Mouse (Mus musculus) right cerebral cortex, postnatal 4 days (tissue): ENCODE results near the gene Olfr643.

Experiments
- DNase-seq: peaks from one replicate; pipeline ENCODE4 v3.0.0-alpha.2; 2022

Gene Olfr643

DNA sequence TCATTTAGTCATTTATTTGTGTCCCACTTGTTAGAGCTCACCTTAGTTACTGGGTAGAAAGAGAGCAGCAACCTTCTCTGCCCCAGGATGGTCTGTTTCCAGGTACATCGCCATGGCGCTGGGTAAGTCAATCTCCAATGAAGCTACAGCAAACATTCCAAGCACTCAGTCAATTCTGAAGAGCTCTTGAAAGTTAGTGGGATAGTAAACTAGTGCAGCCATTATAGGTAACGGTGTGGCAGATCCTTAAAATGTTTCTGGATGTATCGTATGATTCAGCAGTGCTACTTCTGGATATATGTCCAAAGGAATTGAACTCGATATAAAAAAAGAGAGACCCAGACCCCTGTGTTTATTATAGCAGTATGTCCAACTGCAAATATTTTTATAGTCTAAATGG lies at the start of gene Olfr643:
TSS of gene Olfr643 (minus strand) at position 101 of the 400 bp plus-strand sequence.
- no peak for DNase-seq

DNA sequence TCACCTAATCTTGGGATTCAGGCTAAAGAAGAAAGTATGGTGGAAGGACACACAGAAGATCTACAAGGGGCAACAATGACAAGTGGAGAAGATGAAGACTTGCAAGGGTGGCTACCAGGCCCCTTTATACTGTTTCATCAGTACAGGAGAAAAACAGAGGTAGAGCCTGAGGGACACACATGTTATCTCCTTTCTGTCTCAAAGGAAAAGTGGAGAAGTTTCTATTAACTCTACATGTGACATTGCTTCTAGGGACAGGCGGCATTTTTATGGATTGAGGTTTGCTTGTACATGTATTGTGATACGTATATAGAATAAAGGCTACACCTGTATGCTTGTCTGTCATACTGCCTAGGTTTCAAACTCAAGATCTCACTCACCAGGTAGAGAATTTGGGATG lies 46.1 kb upstream of the Olfr643 start, which contains the start of gene Olfr648:
TSS of gene Olfr648 (minus strand) at position 101 of the 400 bp plus-strand sequence.
- DNase-seq: no peak

DNA sequence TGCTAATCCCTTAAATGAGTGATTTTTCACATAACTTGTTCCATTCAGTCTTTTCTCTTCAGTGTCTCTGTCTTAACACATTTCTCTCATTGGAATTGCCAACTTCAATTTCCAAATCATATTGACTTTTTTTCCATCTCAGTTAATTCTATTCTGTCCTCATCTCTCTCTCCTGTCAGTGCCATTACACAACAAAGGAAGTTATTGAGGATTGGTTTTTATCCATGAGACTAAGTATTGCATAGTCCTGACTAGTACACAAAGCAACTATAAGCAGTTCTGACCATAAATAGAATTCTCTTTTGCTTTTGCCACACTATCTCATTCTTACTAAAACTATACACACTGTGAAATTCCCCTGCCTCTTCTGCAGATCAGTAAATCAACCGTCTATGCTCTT lies 41.9 kb upstream of the Olfr643 start:
- no peak for DNase-seq

DNA sequence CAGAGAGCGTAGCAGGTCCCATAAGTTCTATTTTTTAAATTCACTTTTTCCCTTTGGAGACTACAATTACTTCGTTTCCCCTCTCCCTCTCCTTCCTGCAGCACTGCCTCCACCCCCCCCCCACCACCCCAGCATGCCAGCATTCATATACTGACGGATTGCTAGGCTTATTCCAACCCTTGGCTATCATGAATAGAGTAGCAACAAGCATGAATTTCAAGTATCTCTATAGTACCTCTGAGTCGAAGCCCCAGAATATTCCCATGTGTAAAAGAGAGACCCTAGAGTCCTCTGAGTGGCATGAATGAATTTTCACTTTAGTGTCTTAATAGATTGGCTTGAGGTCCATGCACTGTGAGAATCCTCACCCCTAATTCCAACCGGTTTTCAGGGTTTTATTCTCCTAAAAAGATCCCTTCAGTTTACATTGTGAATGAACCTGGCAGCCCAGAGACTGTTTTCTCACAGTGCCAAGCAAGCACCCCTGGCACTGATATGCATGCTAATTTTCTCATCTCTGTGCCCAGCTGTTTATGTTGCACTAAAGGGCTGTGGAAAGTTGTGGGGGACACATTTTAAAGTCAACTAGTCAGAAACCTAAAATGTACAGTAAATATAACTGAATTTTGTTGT lies 41.3 kb upstream of the Olfr643 start:
- DNase-seq: no peak

DNA sequence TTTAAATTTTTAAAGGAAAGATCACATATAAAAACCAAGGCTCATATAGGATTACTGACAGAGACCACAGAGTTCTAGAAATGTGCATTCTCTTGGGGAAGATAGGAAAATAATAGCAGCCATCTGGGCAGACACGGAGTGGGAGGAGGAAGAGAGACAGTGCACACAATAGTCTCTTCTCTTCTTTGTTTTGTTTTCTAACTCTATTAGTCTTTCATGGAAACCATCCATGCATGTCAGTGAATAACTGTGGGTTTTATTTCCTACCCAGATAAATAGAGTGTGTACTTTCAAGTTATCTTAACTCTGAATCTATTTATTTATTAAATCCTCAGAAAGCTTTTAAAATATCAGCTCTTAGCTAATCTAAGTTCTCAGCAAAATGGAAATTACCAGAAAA lies 37.9 kb upstream of the Olfr643 start:
- no peak for DNase-seq

DNA sequence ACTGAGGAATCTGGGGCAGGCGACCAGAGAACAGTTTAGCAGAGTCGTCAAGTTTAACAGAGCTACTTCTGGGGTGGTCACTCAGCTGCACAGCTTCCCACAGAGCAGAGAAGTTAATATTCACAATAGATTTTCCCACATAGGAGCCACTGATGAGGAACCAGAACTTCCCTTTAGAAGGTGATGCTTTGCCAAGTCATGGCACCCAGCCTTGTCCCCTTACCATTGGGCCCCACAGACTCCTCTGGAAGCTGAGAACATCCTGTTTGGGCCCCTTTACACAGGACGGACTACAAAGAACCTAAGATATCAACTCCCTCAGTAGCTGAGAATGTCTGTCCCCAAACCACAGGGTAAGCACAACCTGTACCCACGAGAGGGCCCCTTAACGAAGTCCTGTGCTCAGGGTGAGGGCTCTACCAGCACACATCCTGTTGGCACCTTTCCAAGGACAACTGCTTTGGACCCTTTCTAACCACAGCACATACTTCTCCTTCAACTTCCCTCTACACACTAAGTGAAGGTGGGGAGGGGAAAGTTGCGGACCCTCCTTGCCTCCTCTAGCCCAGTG lies 32.5 kb upstream of the Olfr643 start:
- no peak for DNase-seq

DNA sequence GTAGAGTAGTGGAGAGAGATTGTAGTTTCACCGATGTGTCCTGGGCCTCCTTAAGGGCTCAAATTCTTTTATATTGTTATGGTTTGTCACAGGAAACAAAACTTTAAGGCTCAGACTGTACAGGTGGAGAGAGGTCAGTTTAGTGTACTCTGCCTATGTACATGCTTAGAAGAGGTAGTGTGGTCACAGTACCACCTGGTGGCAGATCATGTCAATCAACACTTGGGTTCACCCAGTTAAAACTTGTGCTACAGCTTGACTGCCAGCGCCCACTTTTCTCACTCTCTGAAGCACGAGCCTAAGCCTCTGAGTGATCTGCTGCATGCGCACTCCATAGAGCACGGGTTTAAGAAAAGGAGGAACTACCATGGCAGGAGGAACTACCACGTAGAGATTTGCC lies 29.9 kb upstream of the Olfr643 start:
- no peak for DNase-seq

DNA sequence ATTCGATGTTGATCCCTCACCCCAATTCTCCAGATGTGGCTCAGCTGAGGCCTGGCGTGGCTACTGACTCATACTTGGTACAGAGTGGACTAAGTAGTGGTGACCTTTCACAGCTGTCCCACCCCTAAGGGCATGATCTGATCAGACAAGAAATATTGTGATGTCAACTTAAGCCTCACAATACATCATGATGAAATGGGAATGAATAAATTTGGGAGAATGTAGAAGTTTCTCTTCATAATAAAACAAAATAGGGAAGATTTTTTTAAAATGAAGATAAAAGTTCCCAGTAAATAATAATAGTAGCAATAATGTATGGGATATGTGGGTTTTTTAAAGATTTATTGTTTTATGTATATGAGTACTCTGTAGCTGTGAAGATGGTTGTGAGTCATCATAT lies 13.3 kb upstream of the Olfr643 start, which contains the start of gene Ubqlnl:
TSS of gene Ubqlnl (minus strand) at position 101 of the 400 bp plus-strand sequence.
- no peak for DNase-seq

DNA sequence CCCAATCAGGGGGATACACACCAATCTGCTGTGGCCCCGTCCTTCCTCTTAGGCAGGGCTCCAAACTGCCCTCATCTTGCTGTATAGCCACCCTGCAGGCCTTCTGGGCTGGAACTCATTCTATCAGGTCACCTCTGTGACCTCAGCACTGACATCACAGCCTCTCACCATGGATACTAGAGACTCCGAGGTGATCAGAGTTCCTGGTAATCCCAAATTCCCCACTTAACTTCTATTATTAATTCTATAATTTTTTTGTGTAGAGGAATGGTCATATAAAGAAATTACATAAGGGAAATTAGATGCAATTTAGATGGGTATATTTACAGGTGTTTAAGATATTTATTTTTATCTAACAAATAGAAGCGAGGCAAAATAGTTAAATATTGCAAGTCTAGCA lies 6.0 kb upstream of the Olfr643 start, which contains the start of gene Ubqln3:
TSS of gene Ubqln3 (minus strand) at position 101 of the 400 bp plus-strand sequence.
- DNase-seq: no peak

DNA sequence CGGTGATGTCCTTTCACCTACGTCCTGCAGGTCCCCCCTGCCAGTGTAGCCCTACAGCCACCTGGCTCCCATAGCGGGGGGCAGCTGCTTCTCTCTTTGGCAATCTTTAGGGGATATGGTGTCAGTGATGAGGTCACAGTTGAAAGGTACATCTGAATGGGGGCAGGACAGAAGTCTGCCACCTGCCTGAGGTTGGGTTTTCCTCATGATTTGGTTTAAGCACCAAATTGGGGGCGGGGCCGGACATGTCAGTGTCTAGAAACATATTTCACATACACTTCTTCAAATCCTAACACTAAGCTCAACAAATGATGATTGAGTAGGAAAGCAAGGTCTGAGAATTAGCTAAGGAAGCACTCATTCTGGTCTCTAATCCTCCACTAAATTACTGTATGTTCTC lies 7.5 kb downstream of the Olfr643 start, which contains the start of gene Ubqln5:
TSS of gene Ubqln5 (minus strand) at position 101 of the 400 bp plus-strand sequence.
- DNase-seq: no peak

DNA sequence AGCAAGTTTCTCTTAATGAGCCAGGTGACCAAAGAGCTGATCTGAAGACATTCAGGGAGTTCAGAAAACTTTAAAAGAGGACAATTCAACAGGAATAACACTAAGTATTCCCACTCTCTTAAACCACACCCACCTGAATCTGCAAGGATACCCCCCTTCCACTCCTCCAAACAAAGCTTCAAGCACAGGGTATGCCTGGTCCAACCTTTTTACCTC lies 32.5 kb downstream of the Olfr643 start, which contains the start of gene Olfr646:
TSS of gene Olfr646 (plus strand) at position 117 of the 216 bp plus-strand sequence.
- no peak for DNase-seq

DNA sequence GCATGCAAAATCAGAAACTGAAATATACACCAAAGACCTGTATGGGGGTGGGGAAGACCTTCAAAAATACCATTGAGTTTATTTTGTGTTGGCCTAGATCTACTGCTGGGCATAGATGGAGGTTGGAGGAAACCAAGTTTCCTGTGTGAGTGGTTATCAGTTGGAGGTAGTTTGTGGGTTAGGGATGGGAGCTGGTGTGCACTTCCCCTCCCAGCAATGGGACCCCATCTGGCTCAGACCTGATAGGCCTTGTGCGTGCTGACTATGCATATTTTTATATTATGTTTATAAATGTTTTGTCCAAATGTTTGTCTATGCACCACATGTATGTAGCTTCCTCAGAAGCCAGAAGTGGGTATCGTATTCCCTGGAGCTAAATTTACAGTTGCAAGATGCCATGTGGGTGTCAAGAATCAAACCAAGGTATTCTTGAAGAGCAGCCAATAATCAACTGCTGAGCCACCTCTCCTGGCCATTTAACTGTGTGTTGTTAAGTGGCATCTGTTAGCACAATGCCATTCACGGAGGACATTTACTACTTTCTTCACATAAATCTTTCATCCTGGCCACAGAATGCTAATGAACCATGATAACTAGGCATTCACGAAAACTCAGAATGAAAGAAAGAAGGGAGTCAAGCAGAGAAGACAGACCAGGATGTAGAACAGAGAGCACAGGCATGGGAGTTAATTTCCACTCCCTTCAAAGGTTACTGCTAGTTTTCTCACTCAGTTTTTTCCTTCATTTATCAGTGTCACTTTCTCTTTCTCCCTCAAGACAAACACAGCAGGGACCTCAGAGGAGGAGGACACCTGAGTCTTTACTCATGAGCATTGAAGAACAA lies 33.1 kb downstream of the Olfr643 start:
- no peak for DNase-seq

DNA sequence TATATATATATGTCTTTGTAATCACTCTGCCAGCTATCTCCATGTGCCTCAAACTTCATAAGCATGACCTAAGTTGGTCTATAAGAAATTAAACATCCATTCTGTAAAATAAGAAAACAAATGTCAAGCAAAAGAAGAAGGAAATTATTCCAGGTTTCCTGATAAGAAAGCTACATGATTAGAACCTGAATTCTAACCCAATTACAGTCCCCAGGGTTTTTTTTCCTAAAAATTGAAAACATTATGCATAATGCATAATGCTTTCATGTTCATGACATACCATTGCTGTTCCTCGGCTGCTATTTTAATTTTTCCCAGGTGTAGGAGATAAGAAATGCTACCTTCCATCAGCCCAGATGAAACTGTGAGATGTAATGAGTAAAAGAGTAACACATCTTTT lies 51.8 kb downstream of the Olfr643 start, which contains the start of gene Olfr645:
TSS of gene Olfr645 (minus strand) at position 101 of the 400 bp plus-strand sequence.
- DNase-seq: no peak

DNA sequence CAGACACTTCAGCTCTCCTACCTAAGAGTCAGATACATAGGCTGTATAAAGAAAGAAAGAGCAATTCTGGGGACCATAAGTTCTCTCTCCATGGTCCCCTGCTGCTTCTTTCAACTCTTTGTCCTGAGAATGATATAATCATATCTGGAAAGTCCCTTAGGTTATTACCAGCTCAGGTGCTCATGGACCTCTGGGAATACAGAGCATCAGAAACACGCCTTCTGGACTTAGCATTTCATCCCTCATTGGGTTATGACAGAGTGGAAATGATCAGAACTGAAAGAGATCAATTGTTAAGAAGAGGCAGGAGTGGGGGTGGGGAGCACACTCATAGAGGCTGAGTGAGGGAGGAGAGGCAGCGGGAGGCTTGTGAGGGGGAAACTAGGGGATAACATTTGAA lies 65.4 kb downstream of the Olfr643 start, which contains the start of gene Olfr644:
TSS of gene Olfr644 (minus strand) at position 101 of the 400 bp plus-strand sequence.
- no peak for DNase-seq

DNA sequence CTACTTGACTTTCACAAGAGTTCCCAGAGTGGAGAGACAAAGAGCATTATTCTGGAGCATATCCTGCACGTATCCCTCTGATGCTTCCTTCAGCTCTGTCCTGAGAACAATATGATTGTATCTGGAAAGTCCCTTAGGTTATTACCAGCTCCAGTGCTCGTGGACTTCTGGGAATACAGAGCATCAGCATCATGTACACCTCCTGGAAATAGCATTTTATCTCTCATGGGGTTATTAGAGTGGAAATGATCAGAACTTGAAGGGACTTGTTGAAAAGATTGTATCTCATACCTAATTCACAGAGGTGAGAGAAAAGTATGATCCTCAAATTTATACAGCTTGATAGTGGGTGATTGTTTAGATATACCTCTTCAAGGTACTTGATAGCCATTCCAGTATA lies 75.9 kb downstream of the Olfr643 start, which contains the start of gene 4930516K23Rik:
TSS of gene 4930516K23Rik (minus strand) at position 101 of the 400 bp plus-strand sequence.
- no peak for DNase-seq

DNA sequence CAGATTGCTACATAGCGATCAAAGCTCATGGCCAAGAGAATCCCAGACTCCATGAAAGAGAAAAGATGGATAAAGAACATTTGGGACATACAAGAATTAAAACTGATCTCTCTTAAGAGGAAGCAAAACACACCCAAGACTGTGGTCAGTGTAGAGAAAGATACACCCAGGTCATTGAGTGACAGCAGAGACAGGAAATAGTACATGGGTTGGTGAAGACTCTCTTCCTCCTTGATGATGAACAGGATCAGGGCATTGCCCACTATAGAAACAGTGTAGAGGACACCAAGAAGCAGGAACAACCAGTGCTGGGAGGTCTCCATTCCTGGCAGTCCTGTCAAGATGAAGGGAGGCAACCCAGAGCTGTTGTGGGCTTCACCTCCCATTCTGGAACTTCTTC lies 78.0 kb downstream of the Olfr643 start:
- no peak for DNase-seq

DNA sequence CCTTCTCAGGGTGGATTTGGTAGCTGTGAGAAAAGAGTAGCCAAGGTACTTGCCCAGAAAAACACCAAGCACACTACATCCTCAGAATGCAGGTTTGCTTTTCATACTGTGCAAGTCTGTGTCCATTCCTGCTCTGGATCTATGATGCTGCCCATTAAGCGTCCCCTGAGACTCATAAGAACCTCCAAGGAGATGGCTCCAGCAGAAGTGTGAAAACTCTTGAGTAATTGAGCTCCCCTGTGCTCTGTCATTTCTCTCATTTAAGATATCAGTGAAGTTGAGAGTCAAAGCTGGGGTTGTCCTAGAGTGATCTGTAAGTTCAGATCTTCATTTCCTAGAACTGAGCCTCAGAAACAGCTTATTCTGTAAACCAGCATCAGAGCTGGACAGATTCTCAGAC lies 84.6 kb downstream of the Olfr643 start, which contains the start of gene Olfr642:
TSS of gene Olfr642 (minus strand) at position 101 of the 400 bp plus-strand sequence.
- DNase-seq: no peak

DNA sequence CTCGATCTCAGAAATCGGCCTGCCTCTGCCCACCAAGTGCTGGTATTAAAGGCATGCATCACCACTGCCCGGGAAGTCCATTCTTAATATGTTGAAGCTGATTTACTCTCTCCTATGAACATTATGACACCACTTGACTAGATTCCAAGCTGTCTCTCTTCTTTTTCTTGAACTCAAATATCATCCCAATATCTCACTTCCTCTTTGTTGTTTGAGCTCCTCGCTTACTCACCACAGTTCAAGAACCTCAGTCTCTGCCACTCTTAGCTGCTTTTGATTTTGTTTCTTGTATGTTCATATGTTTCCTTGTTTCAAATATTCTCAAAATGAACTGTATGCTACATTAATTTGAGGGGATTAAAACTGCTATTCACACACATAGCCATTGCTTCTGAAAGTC lies 86.5 kb downstream of the Olfr643 start:
- DNase-seq: no peak

DNA sequence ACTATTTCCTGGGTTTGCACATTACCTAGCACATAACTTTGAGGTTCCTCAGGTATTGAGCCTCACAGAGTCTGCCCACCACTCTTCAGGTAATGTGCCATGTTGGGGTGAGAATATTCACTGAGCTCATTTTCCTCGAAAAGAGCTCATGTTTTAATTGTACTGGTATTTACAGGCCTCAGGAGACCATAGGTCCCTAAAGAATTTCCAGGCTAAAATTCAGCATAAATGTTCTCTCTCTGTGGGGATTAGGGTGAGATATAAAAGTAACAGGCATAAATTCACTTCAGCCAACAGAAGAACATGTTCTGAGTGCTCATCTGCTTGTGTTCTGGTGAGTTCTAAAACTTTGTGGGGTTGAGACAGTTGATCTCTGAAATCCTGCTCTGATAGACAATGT lies 102.1 kb downstream of the Olfr643 start, which contains the start of gene Olfr641:
TSS of gene Olfr641 (plus strand) at position 301 of the 400 bp plus-strand sequence.
- no peak for DNase-seq

DNA sequence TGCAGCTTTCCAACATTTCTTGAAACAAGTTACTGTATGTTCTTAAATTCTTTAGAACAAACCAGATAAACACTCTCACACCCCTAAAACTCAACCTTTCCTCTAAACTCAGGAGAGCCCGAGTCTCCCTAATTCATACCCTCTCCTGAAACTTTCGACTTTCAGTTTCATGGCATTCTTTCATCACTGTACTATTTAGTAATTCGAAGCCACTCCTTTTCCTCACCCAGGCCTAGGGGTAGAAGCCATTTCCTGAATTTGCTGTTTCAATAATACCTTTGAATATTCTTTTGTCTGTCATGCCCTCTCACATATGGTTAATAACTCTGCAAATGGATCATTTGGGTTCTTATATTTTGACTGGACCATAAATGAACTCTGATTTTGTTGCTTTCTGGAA lies 110.2 kb downstream of the Olfr643 start:
- no peak for DNase-seq

DNA sequence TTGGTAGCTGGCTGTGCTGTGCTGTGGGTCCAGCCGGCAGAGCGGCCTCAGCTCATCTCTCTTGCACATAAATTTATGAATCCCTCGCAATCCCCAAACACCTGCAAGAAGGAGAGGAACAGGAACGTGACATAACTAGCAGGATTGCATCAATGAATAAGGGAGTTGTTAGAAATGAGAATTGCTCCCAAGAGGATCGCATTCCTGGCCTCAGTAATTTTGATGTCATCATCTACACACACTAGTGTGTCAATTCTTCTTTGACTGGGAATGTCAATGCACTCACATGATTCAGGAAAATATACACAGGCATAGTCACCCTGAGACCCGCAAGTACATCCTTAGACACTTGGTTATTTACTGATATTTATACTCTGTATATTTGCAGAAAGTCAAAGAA lies 111.7 kb downstream of the Olfr643 start, which contains the start of gene Olfr640:
TSS of gene Olfr640 (minus strand) at position 101 of the 400 bp plus-strand sequence.
- DNase-seq: no peak

DNA sequence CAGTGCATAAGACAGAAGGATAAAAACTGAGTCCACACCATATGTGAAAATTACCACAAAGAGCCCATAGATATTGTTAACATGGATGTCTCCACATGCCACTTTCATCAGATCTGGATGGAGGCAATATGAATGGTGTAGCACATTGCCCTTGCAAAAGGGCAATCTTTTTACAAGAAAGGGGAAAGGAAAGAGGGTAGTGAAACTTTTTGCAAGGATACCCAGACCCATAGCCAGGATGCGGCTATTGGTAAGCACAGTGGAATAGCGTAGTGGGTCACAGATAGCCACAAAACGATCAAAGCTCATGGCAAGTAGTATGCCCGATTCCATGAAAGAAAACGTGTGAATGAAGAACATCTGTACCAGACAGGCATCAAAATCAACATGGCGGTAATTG lies 115.6 kb downstream of the Olfr643 start:
- no peak for DNase-seq

DNA sequence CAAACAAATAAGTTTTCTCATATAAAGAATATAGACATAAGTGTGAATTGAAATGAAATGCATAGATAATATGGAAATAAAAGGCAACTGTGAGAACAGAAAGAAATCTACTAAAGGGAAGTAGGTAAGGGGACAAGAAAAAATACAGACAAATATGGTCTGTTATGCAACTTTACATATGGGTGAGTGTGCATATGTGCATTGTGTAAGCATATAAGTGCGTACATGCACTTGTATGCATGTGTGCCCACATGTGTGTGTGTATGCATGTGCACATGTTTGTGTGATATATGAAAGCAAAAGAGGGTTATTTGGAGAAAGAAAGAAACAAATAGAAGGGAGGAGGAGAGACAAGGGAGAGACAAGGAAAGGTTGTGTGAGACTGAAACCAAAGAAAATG lies 118.3 kb downstream of the Olfr643 start:
- no peak for DNase-seq
